Mouse (Mus musculus) megakaryocyte progenitor cell, adult 5-6 weeks (primary cell): ENCODE measurements at regions not wholly inside any gene's neighbourhood (a gene's known extent, or its start where the extent isn't known, plus 50 kb on each side); places are given as distances from the start of the nearest gene placed in this dataset.

Source experiments
- ATAC-seq: replicated peaks from 2 replicates; pipeline ENCODE4 v1.8.0; 2016; ENCODE audit warnings: mild to moderate bottlenecking, moderate TSS enrichment, inconsistent platforms; ENCODE audit not compliant: poor library complexity

- ATAC-seq: no peak
Measured at GRCm38 (mm10) chr6:31106856-31107359, 148.0 kb upstream of the Klf14 start.

- no peak for ATAC-seq
Measured at GRCm38 (mm10) chr6:31107360-31107759, 148.5 kb upstream of the Klf14 start.

GRCm38 (mm10) chr6:31107916-31108685 is 149.2 kb upstream of the Klf14 start:
- no peak for ATAC-seq

GRCm38 (mm10) chr6:31109604-31110003 is 150.7 kb upstream of the Klf14 start:
- ATAC-seq: no peak

- peak; percentile 46 for ATAC-seq
Measured at GRCm38 (mm10) chr6:31112293-31113077, 153.6 kb upstream of the Klf14 start.

- ATAC-seq: no peak
Measured at GRCm38 (mm10) chr6:31113558-31114326, 154.9 kb upstream of the Klf14 start.

GRCm38 (mm10) chr6:31114336-31115335 is 155.8 kb upstream of the Klf14 start:
- peak; percentile 43 for ATAC-seq

GRCm38 (mm10) chr6:31115566-31115965 is 156.7 kb upstream of the Klf14 start:
- no peak for ATAC-seq

GRCm38 (mm10) chr6:31116365-31116764 is 157.5 kb upstream of the Klf14 start:
- ATAC-seq: peak; percentile 63

- ATAC-seq: no peak
Measured at GRCm38 (mm10) chr6:31117666-31118065, 158.8 kb upstream of the Klf14 start.

GRCm38 (mm10) chr6:31121008-31121407 is 162.1 kb upstream of the Klf14 start:
- ATAC-seq: no peak

- 0 out of 2 replicates have a peak, but pooled peaks have one; percentile 12 for ATAC-seq
Measured at GRCm38 (mm10) chr6:31122895-31123294, 164.0 kb upstream of the Klf14 start.

- ATAC-seq: no peak
Measured at GRCm38 (mm10) chr6:31123342-31123990, 164.6 kb upstream of the Klf14 start.

GRCm38 (mm10) chr6:31124076-31124475 is 165.2 kb upstream of the Klf14 start:
- no peak for ATAC-seq

GRCm38 (mm10) chr6:31124872-31125271 is 166.0 kb upstream of the Klf14 start:
- no peak for ATAC-seq

- peak; percentile 61 for ATAC-seq
Measured at GRCm38 (mm10) chr6:31125328-31126118, 166.6 kb upstream of the Klf14 start.

GRCm38 (mm10) chr6:31126131-31126871 is 167.4 kb upstream of the Klf14 start:
- ATAC-seq: peak; percentile 77

- ATAC-seq: no peak
Measured at GRCm38 (mm10) chr6:31129170-31129569, 170.3 kb upstream of the Klf14 start.
